Mouse (Mus musculus) thymus, adult 2 months (tissue): ENCODE data around the gene Rhov. TPM values are rescaled to one million over a fixed set of nuclear protein-coding genes. Genes with fewer than 3 reads are reported as not detected.

Experiments used
- DNase-seq: peaks from one replicate; pipeline ENCODE4 v3.0.0; 2021
- H3K27ac ChIP-seq: fragments of 200-500 bp; 2 replicates; pipeline ENCODE4 v1.5.1; 2012; ENCODE audit warnings: low read length, control low read depth; ENCODE audit not compliant: control insufficient read depth, insufficient read depth
- H3K27me3 ChIP-seq: fragments of 200-500 bp; 2 replicates; pipeline ENCODE4 v1.6.1; 2012; ENCODE audit warnings: mild to moderate bottlenecking, low read length, moderate library complexity, mixed read lengths; ENCODE audit not compliant: control insufficient read depth, insufficient read depth
- H3K36me3 ChIP-seq: fragments of 200-500 bp; 2 replicates; pipeline ENCODE4 v1.6.1; 2012; ENCODE audit warnings: mild to moderate bottlenecking, low read length, moderate library complexity; ENCODE audit not compliant: control insufficient read depth, insufficient read depth
- H3K4me1 ChIP-seq: fragments of 200-500 bp; replicated peaks from 2 replicates; pipeline ENCODE4 v1.6.1; 2012; ENCODE audit warnings: low read length; ENCODE audit not compliant: control insufficient read depth, insufficient read depth
- H3K4me3 ChIP-seq: fragments of 200-500 bp; 2 replicates; pipeline ENCODE4 v1.5.1; 2012; ENCODE audit warnings: mild to moderate bottlenecking, low read length, control low read depth, moderate library complexity; ENCODE audit not compliant: control insufficient read depth, insufficient read depth
- CTCF ChIP-seq: fragments of 200-500 bp; IDR thresholded peaks from 2 replicates; pipeline ENCODE4 v1.5.1; 2012; ENCODE audit warnings: mild to moderate bottlenecking, control low read depth, low read length, moderate library complexity, borderline replicate concordance; ENCODE audit not compliant: control insufficient read depth, poor library complexity, insufficient read depth; ENCODE audit errors: extremely low read depth
- POLR2A ChIP-seq: fragments of 200-500 bp; IDR thresholded peaks from 2 replicates; pipeline ENCODE4 v1.6.1; 2012; ENCODE audit warnings: mild to moderate bottlenecking, low read length, control low read depth, moderate library complexity; ENCODE audit not compliant: control insufficient read depth, poor library complexity, insufficient read depth; ENCODE audit errors: extremely low read depth
- WGBS: fragments of 180-500 bp; shearing (Covaris S2); methylation state at CpG from one replicate; pipeline ENCODE4 v1.1.7; 2018; 5-methylcytosine and 5-hydroxymethylcytosine counted together
- polyA plus RNA-seq: library from polyadenylated mRNA; depleted of rRNA; stranded (reverse); fragments of >200 nt; gene quantifications from 2 replicates; pipeline ENCODE4 v1.2.3, GENCODE M21; 2012

Rhov gene
- polyA plus RNA-seq, 1 experiment: 2.6 TPM

DNA sequence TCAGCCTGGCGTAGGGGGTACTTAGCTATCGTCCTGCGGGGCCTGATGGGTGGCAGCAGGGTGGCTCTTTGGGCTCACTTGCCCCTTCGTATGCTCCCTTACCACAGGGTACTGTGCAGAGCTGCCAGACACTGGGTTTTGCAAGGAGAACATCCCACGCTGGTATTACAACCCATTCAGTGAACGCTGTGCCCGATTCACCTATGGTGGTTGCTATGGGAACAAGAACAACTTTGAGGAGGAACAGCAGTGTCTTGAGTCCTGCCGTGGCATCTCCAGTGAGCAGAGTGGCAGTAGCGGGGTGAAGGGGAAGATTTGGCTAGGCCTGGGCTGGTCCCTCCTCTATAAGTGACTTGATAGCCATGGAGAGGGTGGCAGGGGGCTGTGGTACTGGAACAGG lies 23.2 kb downstream of the Rhov start:
- Histone ChIP-seq H3K27me3 (no peaks in the 10 kb centered on the region), H3K4me1 (0 out of 2 replicates have a peak, but pooled peaks cover 3% of the 10 kb centered on the region), H3K4me3 (no peak overlapping the region), H3K36me3 (no peaks in the 10 kb centered on the region), H3K27ac (no peak overlapping the region)
- 90% methylated on average over 9 of the region's 9 CpGs for WGBS
- no peak for DNase-seq
- TF ChIP-seq POLR2A (no peak), CTCF (no peak)

DNA sequence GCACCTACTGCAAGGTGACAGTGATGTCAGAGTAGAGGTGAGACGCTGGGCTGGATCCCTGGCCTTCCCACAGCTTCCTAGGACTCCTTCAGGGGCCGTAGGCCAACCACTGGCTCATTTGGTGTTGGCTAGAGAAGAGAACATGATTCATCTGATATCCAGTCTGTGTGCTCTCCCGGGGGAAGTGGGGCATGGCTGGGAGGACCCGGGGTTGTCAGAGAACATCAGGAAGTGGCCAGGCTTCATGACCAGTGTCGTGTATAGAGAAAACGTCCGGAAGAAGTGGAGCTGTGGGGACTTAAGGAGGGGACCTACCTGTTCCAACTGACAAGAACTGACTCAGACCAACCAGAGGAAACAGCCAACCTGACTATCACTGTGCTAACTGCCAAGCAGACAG lies 25.8 kb downstream of the Rhov start:
- WGBS: 84% methylated on average over 7 of the region's 7 CpGs
- no peak for TF ChIP-seq POLR2A

DNA sequence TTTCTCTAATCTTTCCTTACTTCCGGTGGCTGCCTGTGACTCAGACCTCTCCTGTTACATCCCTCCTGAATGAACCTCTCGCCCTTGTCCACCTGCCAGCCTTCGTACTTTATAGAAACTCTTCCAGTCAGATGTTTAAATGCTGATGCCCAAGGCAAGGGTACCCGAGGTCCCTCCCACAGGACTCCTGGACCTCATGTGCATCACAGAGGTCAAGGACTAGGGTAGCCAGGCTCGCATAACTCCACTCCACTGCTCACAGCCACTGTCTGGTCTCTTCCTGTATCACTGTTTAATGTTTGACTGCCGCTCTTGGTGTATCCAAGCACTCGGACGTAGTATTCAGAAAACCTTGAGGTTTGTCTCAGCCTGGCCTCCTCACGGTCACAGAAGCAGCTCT lies 28.5 kb downstream of the Rhov start:
- no peak overlapping the region for H3K4me3 ChIP-seq
- no peaks in the 10 kb centered on the region for H3K36me3 ChIP-seq
- DNase-seq: no peak
- no peak for TF ChIP-seq POLR2A
- no peak for TF ChIP-seq CTCF
- no peak overlapping the region for H3K27ac ChIP-seq
- H3K4me1 ChIP-seq: no peaks in the 10 kb centered on the region
- WGBS: 89% methylated on average over 9 of the region's 9 CpGs
- no peaks in the 10 kb centered on the region; the same call in 1 of the 2 replicates for H3K27me3 ChIP-seq

More for the DNA sequence above, 25.8 kb downstream of the Rhov start:
- Histone ChIP-seq H3K4me3 (no peak overlapping the region), H3K27me3 (no peaks in the 10 kb centered on the region), H3K36me3 (no peaks in the 10 kb centered on the region), H3K4me1 (no peaks in the 10 kb centered on the region), H3K27ac (no peak overlapping the region)
- DNase-seq: no peak

DNA sequence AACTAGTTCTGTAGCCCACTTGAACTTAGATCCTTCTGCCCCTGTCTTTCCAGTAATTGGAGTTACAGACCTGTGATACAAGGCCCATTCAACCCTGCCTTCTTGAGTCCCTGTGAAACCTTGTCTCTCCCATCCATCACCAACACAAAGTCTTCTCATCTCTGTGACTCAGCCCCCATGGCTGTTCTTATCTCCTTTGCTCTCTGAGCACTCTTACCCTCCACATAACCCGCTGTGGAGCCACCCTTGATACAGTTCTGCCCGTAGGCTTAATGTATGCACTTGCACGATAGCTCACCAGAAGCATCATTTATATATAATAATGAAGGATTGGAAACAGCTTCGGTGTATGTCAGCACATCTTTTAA lies 30.3 kb downstream of the Rhov start:
- no peak overlapping the region for H3K4me3 ChIP-seq
- no peaks in the 10 kb centered on the region for H3K4me1 ChIP-seq
- H3K27me3 ChIP-seq: no peaks in the 10 kb centered on the region; the same call in 1 of the 2 replicates
- no peak for TF ChIP-seq CTCF
- TF ChIP-seq POLR2A: no peak
- 90% methylated on average over 4 of the region's 4 CpGs for WGBS
- no peak for DNase-seq
- H3K27ac ChIP-seq: no peak overlapping the region
- H3K36me3 ChIP-seq: no peaks in the 10 kb centered on the region

DNA sequence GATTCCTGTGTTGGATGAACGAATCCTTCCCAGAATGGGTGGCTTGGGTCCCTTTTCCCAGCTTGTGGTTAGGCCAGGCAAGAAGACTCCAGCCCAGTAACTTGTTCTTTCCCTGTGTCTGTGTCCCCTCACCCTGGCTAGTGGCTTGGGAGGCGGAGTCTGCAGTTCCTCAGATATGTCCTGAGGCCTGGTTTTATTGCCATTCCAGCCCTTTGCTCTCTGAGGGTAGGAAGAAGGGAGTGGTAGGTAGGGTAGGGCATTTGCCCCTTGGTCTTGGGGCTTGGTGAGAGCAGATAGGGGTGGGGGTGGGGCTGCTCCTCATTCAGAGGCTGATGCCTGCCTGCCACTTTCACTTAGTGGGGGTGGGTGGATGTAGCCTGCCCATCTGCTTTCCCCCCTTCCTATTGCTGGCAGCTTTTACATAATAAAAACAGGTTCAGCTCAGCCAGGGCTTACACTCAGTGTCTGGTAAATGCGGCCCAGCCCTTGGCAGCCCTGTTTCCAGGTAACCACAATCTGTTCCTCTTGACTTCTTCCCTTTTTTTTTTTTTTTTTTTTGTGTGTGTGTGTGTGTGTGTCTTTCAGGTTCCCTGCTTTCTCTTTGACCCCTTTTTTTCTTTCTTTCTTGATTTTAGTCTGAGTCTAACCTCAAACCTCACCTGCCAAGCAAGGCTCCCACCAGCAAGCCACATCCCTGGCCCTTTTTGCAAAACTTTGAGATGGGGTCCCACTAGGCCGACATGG lies 30.8 kb downstream of the Rhov start:
- no peak for DNase-seq
- TF ChIP-seq CTCF: no peak
- TF ChIP-seq POLR2A: no peak

DNA sequence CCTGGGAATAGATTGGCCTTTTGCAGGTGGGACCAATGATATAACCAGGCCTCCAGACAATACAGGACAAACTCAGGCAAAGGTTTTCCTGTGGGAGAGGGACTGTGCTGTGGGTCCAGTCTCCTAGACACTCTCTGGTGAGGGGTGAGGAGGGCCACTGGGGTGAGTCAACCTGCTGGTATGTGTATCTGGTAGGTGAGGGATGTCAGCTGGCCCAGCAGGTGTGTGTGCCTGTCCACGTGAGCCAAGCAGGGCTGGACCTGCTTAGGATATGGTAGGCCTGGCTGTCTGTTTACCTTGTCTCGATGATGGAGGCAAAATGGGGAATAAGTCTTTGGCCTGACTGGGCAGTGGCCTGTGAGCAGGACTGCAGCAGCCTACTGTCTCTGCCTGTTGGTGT lies 32.4 kb downstream of the Rhov start:
- H3K27ac ChIP-seq: no peak overlapping the region

More for the DNA sequence above, 30.8 kb downstream of the Rhov start:
- WGBS: 35% methylated on average over 4 of the region's 4 CpGs
- H3K27me3 ChIP-seq: no peaks in the 10 kb centered on the region; the same call in 1 of the 2 replicates
- H3K4me3 ChIP-seq: no peak overlapping the region
- no peak overlapping the region for H3K27ac ChIP-seq
- H3K36me3 ChIP-seq: no peaks in the 10 kb centered on the region
- H3K4me1 ChIP-seq: no peaks in the 10 kb centered on the region

DNA sequence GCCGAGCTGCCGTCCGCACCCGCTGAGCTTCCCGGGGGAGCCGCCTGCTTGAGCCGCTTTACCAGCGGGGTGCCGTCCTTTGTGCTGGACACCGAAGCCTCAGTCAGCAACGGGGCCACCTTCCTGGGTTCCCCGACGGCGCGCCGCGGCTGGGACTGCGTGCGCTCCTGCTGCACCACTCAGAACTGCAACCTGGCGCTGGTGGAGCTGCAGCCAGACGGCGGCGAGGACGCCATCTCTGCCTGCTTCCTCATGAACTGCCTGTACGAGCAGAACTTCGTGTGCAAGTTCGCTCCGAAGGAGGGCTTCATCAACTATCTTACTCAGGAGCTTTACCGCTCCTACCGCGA lies 33.2 kb downstream of the Rhov start:
- no peak for DNase-seq
- peak overlapping the region; percentile 33 for H3K4me3 ChIP-seq
- no peak overlapping the region for H3K27ac ChIP-seq
- H3K27me3 ChIP-seq: no peaks in the 10 kb centered on the region; the same call in 1 of the 2 replicates
- TF ChIP-seq POLR2A (no peak), CTCF (no peak)
- WGBS: 19% methylated on average over 31 of the region's 31 CpGs
- no peaks in the 10 kb centered on the region for H3K36me3 ChIP-seq
- no peaks in the 10 kb centered on the region for H3K4me1 ChIP-seq

More for the DNA sequence above, 32.4 kb downstream of the Rhov start:
- Histone ChIP-seq H3K4me1 (no peaks in the 10 kb centered on the region), H3K27me3 (no peaks in the 10 kb centered on the region; the same call in 1 of the 2 replicates), H3K36me3 (no peaks in the 10 kb centered on the region), H3K4me3 (no peak overlapping the region)
- no peak for DNase-seq
- 79% methylated on average over 2 of the region's 2 CpGs for whole genome bisulfite sequencing
- no peak for TF ChIP-seq CTCF
- no peak for TF ChIP-seq POLR2A
